Mouse (Mus musculus) erythroid progenitor cell, adult 5-6 weeks (primary cell): ENCODE measurements around the gene Lrrc71. TPM values are rescaled to one million over a fixed set of nuclear protein-coding genes. Genes with fewer than 3 reads are reported as not detected.

Experiments
- ATAC-seq: replicated peaks from 2 replicates; pipeline ENCODE4 v1.8.0; 2016; ENCODE audit warnings: moderate number of reproducible peaks, mild to moderate bottlenecking, moderate TSS enrichment, inconsistent platforms; ENCODE audit not compliant: poor library complexity, low FRiP score, severe bottlenecking
- total RNA-seq, 2 experiments: library from RNA; stranded (forward) in 1 of 2; stranded (reverse) in 1 of 2; fragments of 150-400 nt in 1 of 2; fragments of 186-747, 209-891 nt in 1 of 2; gene quantifications; 2 replicates each; pipeline versions ENCODE4 v1.2.3 to v1.2.4; 2015 to 2017; ENCODE audit warnings: low replicate concordance in 2 of 2

Gene Lrrc71
- total RNA-seq, 2 experiments from 2014 or later: not detected

GRCm38 (mm10) chr3:87765091-87765490 lies 16.7 kb upstream of the Lrrc71 start:
- ATAC-seq: no peak

GRCm38 (mm10) chr3:87764506-87764905 lies 16.1 kb upstream of the Lrrc71 start:
- ATAC-seq: no peak

GRCm38 (mm10) chr3:87763683-87764289 lies 15.4 kb upstream of the Lrrc71 start:
- ATAC-seq: no peak

- no peak for ATAC-seq
Measured at GRCm38 (mm10) chr3:87763202-87763601, 14.8 kb upstream of the Lrrc71 start.

GRCm38 (mm10) chr3:87761408-87762375 lies 13.3 kb upstream of the Lrrc71 start:
- no peak for ATAC-seq

GRCm38 (mm10) chr3:87758641-87759040 lies 10.2 kb upstream of the Lrrc71 start:
- no peak for ATAC-seq

- no peak for ATAC-seq
Measured at GRCm38 (mm10) chr3:87756488-87756887, 8.1 kb upstream of the Lrrc71 start.

- no peak for ATAC-seq
Measured at GRCm38 (mm10) chr3:87755964-87756363, 7.5 kb upstream of the Lrrc71 start.

- no peak for ATAC-seq
Measured at GRCm38 (mm10) chr3:87753829-87754228, 5.4 kb upstream of the Lrrc71 start.

- ATAC-seq: no peak
Measured at GRCm38 (mm10) chr3:87752567-87752966, 4.1 kb upstream of the Lrrc71 start.

GRCm38 (mm10) chr3:87749977-87750376 lies 1.6 kb upstream of the Lrrc71 start:
- no peak for ATAC-seq

GRCm38 (mm10) chr3:87749036-87749435 lies 611 bp upstream of the Lrrc71 start:
- no peak for ATAC-seq

- no peak for ATAC-seq
Measured at GRCm38 (mm10) chr3:87745036-87745659, 3.3 kb downstream of the Lrrc71 start.

GRCm38 (mm10) chr3:87743927-87744326 lies 4.5 kb downstream of the Lrrc71 start:
- ATAC-seq: no peak

GRCm38 (mm10) chr3:87742735-87743134 lies 5.7 kb downstream of the Lrrc71 start:
- ATAC-seq: no peak

- ATAC-seq: no peak
Measured at GRCm38 (mm10) chr3:87742013-87742412, 6.4 kb downstream of the Lrrc71 start.

- ATAC-seq: no peak
Measured at GRCm38 (mm10) chr3:87738906-87739305, 9.5 kb downstream of the Lrrc71 start.

GRCm38 (mm10) chr3:87735335-87735734 lies 13.1 kb downstream of the Lrrc71 start:
- no peak for ATAC-seq

- ATAC-seq: no peak
Measured at GRCm38 (mm10) chr3:87733984-87734761, 14.3 kb downstream of the Lrrc71 start.

GRCm38 (mm10) chr3:87733098-87733497 lies 15.3 kb downstream of the Lrrc71 start:
- ATAC-seq: no peak
